Mouse (Mus musculus) lung, postnatal 4 days (tissue): ENCODE data around the gene Gapdhs.
A peak's percentile ranks its signal among the peaks of the same experiment; 100 is the strongest.
"Not testable (repeated sequence)": the region's sequence is repeated elsewhere in the genome, so short reads cannot be mapped to it uniquely, and the experiment has no call there.

Experiments
- DNase-seq, 2 experiments: peaks; one replicate each; pipeline ENCODE4 v3.0.0; 2021

The Gapdhs gene

DNA sequence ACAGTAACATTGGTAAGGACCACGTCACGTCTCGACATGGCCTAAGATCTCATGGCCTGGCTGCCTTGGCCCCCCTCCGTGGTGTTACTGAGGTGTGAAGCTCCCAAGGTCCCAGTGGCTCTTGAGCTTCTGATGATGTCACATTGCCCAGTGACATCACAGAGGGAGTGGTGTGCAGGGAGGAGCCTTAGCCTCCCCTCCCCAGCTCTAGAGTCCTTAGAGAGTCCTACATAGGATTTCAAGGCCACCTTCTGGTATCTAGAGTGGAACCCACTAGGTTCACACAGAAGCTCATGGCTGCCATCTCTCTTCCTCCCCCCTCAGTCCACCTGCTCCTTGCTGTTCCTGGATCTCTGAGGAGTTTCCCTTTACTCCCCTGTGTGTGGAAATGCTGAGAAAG, at the start of gene Gapdhs:
Gene Gapdhs, minus strand, starts transcription at position 65 of the 400 bp plus-strand sequence.
- DNase-seq, result not testable (repeated sequence)

DNA sequence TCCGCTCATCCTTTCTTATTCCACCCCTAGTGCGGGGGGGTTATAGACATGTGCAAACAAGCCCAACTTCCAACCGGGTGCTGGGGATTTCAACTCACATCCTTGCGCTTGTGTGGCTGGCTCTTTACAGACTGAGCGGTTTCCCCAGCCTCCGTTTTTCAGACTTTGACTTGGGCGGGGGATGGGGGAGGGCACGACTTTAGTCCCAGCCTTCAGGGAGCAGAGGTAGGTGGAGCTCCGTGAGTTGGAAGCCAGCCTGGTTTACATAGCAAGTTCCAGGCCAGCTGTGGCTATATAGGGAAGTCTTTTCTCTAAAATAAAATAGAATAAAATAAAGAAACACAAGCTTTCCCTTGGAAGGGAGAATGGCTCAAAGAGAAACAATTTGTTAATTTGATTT, 48.4 kb upstream of the Gapdhs start:
- no peak for DNase-seq

DNA sequence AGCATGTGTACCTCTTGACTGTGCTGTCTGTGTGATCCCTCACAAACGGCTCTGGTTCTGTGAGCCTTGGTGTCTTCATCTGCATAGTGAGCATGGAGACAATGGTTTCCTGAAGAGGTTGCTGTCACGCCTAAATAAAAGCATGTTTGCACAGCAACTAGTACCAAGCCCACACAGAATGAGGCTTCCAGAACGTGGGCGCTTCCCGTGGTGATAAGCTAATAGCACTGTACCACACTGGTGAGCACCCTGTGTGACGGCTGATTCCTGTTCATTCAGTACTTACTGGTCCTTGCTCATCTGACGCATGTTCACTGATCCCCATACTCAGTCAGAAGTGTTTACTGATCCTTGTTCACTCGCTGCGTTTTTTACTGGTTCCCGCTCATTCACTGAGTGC, 46.7 kb upstream of the Gapdhs start:
- DNase-seq, result no peak

DNA sequence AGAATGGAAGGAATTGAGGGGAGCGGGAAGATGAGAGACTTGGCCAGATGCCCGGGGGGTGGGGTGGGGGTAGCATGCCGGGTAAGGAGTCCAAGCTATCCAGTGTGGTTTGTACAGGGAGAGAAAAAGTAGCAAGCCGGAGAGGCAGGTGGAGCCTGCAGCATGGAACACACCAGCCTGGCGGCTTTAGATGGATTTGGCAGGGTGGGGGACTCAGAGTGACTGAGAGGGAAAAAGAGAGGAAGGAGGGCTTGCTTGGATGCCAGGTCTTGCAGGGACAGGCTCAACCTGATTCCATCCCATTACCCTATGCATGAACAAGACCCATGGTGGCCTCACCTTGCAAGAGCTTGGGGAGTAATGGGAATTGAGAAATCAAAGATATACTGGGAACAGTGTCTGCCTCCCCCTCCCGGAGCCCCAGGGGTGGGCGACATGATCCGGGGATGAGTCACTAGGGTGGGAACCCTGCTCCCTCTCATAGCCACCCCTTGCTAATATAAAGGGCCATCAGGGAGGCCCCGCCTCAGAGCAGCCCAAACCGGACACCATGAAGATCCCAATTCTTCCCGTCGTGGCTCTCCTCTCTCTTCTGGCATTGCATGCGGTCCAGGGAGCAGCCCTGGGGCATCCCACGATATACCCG, 44.0 kb upstream of the Gapdhs start, which contains the start of gene Krtdap:
Gene Krtdap, plus strand, starts transcription at position 520 of the 646 bp plus-strand sequence.
- no peak for DNase-seq

DNA sequence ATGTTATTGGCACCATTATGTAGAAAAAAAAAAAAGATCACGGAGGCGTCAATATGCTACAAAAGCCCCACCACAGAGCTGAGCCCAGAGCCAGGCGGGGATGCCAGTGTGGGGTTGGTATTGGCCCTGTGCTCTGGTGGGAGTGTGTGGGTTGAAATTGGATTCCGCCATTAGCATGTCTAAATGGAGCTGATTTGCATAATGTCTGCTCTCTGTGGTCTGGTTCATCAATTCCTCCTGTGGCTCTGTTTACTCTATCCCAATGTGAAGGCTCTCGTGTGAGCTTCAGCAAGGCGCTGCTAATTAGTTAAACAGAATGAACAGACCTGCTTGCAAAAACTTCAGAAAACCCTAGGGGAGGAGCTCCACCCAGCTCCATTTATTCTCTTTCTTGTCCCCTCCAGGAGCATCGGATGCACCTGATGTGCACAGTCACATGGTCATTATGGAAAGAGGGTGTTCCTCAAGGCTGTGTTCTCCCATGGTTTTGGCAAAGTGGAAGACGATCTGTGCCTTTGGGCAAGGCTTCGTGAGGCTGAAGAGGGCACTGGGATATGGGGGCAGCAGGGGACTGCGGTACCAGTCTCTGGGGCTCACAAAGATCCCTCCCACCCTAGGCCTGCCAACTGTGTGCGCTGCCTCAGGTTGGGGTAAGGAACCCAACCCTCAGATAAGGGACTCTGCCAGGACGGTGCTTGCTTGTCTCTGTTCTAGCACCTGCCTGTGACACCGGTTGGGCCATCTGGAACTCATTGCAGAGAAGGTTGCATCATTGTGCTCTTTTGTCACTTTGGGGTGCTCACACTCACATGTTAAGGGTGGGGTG, 42.5 kb upstream of the Gapdhs start:
- no peak for DNase-seq

DNA sequence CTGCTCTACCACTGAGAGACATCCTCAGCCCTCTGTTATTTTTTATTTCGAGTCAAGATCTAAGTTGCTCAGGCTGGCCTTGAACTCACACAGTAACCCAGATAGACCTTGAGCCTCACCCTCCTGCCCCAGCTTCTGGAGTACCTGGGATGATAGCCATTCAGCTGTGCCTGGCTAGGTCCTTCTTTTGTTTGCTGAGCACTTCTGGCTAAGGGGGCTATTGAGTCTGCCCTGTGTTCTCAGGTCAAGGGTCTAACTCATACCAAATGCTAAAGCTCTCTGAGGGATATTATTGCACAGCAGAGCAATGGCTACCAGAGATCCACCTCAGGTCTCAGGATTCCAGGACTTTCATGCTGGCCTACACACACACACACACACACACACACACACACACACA, 41.7 kb upstream of the Gapdhs start:
- DNase-seq, result no peak

DNA sequence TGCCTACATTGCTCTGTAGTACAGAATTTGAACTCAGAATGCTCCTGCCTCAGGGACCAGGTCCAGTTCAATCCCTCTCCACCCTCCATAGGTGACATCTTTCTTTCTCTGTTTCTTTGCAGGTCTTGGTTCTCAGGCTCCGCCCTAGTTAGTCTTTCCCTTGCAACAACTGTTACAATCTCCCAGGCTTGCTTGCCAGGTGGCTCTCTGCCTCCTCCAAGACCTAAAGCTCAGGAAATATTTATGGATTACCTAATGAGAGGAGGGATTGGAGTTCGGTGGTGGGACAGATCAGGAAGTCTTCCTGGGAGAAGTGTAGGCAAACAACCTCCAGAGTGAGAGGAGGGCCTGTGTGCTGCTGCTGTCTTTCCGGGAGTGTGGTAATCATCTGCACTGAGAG, 39.2 kb upstream of the Gapdhs start:
- no peak for DNase-seq

DNA sequence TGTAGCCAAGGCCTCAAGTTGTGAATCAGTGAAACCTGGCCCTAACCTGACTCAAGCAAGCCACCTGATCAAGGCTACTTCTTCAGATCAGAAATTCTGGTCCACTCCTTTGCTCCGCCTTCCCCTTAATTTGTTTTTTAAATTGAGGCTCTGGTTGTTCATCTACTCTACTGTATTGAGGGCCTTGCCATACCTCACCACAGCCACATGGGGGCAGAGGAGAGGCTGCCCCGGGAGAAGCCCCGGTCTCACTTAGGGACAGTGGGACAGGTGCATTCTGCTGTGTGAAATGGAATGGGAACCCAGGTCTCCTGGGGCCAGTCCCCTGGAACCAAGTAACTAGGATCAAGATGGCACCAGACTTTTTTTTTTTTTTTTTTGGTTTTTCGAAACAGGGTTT, 38.3 kb upstream of the Gapdhs start:
- no peak for DNase-seq

DNA sequence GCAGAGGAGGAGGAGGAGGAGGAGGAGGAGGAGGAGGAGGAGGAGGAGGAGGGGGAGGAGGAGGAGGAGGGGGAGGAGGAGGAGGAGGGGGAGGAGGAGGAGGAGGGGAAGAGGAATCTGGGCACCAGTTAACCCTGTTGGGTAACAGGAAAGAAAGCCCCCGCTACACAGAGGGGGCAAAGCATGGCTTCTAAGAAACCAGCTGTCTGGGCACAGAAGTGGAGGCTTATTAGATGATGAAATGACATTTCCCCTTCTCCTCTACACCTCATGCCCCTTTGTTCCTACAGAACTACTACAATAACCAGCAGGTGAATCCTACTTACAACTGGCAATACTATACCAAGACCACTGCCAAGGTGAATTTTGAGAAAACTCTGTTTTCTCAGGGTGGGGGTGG, 34.4 kb upstream of the Gapdhs start:
- DNase-seq, result no peak

DNA sequence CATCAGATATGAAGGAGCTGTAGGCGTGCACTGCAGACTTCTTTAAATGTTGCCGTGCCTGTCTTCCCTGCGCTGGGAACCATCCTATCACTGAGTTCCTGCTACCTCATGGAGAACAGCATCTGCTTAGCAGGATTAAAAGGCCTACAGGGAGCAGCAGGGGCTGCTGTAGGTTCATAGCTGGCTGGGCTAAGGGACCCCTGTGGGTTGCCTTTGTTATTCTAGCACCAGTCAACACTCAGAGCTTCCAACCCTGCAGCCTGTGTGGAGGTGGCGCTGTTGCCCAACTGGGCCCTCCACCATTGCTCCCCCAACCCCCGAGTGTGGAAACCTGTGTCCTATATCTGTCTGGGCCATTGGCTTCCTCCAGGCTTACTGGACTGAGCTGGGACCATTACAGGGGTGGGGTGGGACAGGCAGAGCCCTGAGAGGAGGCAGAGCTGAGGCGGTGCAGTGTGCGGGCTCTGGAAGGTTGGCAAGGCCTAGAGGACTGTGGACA, 33.6 kb upstream of the Gapdhs start:
- no peak for DNase-seq

DNA sequence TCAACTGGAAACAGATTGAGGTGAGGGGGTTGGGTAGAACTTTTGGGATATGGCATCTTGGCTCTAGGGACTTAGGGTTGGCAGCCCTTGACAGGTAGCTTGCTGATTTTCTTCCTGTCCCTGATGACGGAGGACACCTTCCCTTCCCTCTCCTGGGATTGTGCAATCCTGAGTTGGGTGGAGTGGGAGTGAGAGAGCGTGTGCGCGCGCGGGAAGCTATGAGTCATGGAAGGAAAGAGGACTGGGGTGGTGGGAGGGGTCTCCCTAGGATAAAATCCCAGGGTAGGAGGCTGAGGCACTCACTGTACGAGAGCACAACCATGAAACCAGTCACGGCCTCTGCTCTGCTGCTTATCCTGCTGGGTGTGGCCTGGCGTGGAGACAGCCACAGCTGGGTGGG, 32.6 kb upstream of the Gapdhs start:
- no peak for DNase-seq

DNA sequence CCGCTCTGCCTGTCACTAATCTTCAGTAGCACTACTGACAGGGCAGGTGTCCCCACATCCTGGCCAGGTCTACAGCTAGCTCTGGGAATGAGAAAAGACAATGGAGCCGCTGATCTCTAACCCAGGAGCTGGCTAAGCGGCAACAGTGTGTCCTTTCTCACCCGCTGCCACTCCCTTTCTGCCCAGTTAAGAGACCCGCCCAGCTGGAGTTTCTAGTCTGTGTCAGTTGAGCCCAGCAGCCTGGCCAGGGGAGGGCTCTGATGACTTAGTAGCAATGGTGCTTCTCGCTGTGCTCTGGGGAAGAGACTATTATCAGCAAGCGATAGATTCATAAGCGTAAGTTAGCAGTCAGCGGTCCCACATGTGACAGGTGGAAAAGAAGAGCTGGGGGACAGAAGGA, 25.8 kb upstream of the Gapdhs start:
- DNase-seq, result no peak

DNA sequence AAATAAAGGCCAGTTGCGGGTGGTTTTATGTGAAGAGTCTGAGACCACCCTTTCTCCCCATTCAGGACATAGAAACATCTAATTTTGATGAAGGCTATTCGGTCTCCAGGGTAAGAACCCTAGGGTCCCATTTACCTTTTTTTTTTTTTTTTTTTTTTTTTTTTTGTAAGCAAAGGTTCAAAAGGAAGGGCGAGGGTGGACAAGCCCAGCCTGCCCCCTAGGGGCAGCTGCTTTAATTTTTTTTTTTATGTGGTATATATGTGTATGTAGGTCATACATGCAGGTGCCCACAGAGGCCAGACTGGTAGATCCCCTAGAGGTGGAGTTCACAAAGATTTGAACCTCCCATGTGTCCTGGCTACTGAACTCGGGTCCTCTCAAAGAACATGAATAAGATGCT, 22.9 kb upstream of the Gapdhs start:
- DNase-seq, result no peak

DNA sequence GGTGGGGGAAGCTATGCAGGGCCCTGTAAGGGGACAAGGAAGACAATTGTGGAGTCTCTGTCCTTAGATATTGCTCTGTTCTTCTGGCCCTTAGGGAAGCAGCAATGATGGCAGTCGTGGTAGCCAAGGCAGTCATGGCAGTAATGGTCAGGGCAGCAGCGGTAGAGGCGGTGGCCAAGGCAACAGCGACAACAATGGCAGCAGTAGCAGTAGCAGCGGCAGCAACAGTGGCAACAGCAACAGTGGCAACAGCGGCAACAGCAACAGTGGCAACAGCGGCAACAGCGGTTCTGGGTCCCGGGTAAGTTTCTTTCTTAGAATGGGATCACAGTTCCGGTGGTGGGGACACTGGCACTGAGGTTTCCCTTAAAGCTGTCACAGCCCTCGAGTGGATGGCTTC, 21.7 kb upstream of the Gapdhs start:
- no peak for DNase-seq

DNA sequence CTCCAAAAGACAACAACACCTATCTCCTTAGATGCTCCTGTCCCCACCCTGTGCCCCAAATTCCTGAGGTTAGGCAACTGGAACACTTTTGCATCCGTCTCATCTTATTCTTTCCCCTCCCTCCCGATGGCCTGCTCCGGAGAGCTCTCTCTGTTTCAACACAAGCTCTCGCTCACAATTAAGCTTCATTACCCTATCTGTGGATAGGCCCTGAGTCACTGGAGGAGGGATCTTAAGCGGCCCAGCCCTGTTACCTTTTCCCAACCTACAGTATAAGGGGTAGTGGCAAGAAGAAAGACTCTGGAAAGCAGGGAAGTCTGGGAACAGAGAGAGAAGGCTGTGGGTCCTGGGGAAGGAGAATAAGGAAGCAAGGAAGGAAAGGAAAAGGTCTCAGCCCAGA, 20.0 kb upstream of the Gapdhs start, which contains the start of gene Dmkn:
Gene Dmkn, plus strand, starts transcription at position 301 of the 400 bp plus-strand sequence.
- no peak for DNase-seq

DNA sequence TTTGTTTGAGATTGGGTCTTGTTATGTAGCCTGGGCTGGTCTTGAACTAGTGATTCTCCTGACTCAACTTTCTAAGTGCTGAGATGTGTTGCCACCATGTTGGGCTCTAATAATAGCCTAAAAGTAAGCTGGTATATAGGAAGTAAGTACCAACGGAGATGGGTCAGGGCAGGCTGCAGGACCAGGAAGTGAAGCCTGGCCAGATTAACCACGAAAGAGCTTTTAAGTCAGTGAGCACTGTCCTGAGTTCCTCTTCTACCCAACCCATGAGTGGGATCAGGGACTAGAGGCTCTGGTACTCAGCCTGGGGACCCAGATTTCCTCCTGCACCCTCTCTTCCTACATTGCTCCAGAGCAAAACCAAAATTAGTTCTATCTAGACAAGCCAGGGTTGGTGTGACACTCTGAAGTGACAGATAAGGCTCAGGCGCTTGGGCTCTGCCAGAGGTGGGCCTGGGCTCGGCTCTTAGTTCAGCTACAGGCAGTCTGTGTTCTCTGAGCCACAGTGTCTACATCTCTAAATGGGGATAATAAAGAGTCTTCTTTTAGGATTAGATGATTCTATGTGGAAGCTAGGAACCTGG, 18.4 kb upstream of the Gapdhs start:
- DNase-seq, result no peak

DNA sequence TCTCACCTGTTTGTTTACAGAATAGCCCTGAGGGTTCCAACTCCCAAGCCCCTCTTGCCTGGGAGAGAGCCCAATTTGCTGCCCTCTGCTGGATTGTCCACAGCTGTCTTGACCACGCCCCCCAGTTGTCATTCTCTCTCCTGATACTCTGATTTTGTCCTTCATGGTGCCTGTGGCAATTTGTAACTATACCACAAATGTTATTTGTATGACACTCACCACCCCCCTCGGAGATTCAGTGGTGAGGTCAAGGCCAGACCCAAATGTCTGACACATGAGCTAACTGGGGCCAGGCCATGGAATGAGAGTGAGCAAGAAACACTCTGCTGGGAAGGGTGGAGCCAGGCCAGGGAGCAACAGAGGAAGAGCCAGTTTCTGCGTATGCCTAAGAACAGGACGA, 15.4 kb upstream of the Gapdhs start:
- DNase-seq, result peak in 1 of 2 experiments; percentile 52

DNA sequence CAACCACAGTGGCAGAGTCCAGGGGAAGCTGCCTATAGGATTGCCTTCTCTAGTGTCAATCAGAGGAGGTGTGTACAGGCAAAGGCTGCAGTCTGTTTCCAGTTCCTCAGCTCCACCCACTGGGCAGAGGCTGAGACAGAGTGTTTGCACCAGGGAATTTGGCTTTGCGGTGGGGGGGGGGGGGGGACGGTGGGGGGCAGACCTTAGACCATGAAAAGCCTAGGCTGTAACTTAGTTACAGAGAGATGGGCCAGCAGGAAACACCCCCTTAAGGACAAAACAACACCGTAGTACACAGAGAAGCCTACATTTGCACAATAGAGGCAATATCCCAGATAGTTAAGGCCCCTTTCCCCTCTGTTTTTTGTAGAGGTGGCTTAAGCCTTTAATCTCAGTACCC, 13.5 kb upstream of the Gapdhs start:
- no peak for DNase-seq

DNA sequence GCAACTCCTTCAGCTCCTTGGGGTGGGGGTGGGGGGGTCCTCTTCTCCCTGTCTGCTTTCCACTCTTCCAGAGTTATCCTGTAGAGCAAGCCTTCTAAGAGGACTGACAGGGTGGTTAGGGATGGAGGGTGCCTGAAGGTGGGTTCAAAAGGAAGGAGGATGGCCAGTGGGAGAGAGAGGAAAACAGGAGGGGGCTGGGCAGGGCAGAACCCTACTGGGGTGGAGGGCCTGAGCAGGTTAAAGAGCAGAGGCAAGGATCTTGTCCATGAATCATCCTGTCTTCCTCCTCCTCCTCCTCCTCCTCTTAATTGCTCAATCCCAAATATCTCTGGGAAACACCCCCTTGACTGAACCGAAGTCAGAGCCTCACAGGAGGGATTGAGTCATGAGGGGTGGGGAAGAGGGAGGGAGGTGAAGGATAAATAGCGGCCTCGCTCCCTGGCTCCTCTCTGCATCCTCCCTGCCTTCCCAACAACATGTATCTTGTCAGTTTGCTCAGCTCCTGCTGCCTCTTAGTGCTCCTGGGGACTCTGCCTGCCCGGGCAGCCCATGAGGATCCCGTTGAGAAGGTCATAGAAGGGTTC, 7.7 kb upstream of the Gapdhs start, which contains the start of gene Sbsn:
Gene Sbsn, plus strand, starts transcription at position 386 of the 584 bp plus-strand sequence.
- no peak for DNase-seq

DNA sequence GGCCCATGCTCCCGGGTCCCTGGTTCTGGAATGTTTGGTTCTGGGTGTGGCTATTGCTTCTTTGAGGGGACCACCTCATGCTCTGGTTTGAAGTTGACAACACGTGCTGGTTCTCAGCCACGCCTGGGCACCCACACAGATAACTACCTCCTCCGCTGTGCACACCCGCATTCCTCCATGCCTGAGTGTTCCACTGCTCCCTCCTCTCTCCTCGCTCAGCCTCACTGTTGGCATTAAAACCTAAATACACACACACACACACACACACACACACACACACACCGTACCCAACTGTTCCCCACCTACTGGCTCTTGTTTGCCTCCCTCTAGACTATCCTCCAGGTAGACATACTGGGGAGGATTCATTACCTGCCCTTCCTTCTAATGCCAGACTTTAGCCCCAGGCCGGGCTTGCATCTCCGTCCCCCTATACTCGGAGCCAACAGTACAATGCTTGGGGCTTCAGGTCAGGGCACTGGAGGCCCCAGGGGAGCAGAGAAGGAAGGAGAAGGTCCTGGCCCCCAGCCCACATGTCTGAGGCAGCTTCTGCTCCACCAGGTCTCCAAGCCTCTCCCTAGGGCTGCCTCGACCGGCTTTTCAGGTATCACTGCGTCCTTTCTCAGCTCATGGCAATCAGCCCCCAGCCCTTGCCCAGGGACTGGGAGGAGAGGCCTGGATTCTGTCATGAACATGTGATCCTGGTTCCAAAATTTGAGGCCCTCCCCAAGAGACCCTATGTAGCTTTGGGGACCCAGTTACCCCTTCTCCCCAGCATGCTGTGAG, 6.5 kb upstream of the Gapdhs start:
- peak in 1 of 2 experiments; percentile 43 for DNase-seq

DNA sequence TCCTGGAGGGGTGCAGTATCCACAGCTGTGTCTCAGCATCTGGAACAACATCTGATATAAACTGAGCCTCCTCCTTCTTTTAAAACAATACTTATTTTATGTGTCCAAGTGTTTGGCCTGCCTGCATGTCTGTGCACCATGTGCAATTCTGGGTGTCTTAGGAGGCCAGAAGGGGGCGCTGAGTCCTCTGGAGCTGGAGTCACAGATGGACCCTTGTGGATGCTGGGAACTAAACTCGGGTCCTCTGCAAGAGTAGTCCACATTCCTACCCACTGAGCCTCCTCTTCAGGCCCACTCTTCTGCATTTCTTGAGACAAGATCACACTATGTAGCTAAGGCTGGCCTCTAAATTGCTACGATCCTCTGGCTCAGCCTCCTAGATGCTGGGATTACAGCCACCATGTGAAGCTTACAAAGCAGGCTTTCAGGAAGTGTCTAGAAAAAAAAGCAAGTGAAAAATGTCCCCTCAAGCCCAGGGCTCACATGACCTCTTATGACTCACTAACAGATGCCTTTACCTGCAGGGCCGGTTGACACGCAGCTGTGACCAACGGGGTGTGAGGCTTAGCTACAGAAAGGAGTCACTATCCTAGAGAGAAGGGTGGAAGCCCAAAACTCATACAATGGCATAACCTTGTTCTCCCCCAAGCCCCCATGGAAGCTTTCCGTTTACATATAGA, 4.2 kb upstream of the Gapdhs start:
- no peak for DNase-seq
